Mouse (Mus musculus): ENCODE measurements around the gene Sumo1.
"Not testable (repeated sequence)": the region's sequence is repeated elsewhere in the genome, so short reads cannot be mapped to it uniquely, and the experiment has no call there.

The Sumo1 gene

GRCm38 (mm10) chr1:59633056-59633455 lies 37.6 kb downstream of the Sumo1 start:
- DNase-seq = no peak

- no peak for DNase-seq
Measured at GRCm38 (mm10) chr1:59631986-59632659, 38.5 kb downstream of the Sumo1 start.

DNA sequence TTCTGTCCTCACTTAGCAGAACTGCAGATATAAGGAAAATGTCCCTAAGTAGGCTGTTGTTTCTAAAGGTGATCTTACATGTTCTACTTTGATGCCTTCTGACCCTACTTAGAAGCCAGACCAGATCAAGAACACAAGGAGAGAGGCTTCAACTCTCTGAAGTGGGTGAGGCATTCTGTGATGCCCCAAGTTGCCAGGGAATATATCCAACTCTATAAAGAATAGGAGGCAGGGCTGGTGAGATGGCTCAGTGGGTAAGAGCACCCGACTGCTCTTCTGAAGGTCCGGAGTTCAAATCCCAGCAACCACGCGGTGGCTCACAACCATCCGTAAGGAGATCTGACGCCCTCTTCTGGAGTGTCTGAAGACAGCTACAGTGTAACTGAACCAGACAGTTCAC lies 40.3 kb downstream of the Sumo1 start:
- not testable (repeated sequence) for DNase-seq

DNA sequence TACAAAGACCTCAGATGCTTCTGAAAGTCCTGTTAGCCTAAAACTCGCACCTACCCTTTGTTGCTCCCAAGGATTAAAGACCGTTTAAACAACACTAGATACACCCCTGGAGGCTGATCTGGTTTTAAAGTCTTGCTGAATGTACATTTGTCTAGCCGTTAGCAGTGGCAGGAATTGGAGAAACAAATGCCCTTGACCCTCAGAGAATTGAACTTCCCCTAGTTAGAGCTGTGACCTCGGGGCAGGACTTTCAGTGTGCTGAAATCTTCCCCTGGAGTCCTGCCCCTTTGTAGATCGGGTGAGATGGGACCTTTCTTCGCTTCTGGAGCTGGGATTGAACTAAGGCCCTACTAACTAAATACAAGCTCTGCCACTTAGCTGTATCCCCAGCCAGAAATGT lies 41.4 kb downstream of the Sumo1 start:
- no peak for DNase-seq

DNA sequence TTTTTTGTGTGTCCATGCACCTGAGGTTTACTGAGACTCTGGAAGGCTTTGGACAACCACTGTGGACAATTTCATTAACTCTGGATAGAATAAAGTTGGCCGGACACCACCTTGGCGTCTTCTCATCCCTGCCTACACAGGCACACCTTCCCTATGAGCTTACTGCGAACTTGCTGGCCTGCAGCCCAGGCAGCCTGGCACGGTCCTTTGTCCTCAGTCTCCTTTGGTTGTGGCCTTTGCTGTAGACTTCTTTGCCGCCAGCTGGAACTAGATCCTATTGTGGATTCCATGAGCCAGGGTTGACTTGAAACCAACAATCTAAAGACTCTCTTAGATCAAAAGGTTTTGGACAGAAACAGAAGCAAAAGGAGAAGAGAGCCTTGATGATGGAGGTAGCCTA lies 45.2 kb downstream of the Sumo1 start:
- DNase-seq = no peak

DNA sequence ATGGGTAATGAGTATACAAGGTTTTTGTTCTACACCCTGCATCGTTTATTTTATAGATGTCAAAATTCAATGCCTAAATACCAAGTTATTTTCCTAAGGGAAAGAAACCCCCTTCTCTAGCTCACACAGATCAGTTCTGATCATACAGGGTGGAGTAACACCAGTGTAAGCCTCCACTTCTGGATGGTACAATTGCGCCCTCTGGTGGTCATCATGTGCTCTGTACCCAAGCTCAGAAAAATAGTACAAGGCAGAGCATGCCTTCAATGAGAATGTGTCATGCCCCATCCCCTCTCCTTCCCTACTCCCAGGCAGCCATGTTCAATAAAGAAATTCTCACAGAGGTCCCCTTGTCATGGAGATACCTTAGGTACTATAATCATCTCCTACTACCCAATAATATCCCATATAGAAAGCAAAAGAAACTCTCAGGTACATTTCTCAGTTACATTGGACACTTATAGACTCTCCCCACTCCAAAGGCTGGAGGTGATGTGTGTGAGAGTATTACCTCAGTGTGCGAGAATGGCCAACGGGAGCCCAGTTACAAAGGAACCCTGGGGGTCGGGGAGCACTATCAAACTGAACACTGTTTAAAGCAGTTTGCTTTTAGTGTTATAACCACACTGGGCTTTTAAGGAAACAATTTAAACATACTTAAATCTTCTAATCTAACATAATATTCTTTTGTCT lies 47.2 kb downstream of the Sumo1 start:
- peak; percentile 66 for DNase-seq

- DNase-seq = no peak
Measured at GRCm38 (mm10) chr1:59619201-59619600, 51.4 kb downstream of the Sumo1 start.

DNA sequence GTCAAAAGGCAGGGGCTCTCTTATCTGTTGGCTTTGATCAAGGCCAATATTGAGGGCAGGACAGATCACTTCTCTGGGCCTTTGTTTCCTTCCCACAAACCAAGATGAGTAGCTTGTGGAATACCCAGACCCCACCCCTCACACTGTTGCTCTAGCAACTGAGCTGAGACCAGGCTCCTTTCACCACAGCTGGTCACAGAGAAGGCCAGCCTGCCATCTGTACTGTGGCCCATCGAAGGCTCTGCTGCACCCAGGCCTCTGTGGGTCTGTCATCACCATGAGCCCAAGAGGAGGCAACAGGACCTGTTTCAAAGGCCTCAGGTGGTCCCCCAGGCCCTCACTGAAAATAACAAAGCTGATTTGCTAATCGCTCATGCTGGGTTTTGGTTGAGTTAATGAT lies 55.6 kb downstream of the Sumo1 start:
- DNase-seq = no peak

- DNase-seq = peak; percentile 64
Measured at GRCm38 (mm10) chr1:59613795-59614194, 56.8 kb downstream of the Sumo1 start.

GRCm38 (mm10) chr1:59610929-59611328 lies 59.7 kb downstream of the Sumo1 start:
- DNase-seq = no peak

GRCm38 (mm10) chr1:59609896-59610295 lies 60.7 kb downstream of the Sumo1 start:
- no peak for DNase-seq

DNA sequence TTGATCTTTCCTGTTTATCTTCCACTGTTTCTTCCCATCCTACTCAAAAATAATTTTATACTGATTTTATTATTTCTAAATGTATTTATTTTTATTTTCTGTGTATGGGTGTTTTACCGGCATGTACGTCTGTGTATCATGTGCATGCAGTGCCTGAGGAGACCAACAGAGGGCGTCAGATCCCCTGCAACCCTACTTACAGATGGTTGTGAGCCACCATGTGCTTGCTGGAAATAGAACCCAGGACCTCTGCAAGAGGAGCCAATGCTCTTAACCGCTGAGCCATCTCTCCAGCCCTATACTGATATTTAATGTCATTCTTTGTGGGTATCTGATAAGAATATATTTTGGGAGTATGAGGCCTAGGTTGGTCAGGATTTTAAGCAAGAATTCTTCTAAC lies 61.2 kb downstream of the Sumo1 start:
- peak; percentile 26 for DNase-seq

DNA sequence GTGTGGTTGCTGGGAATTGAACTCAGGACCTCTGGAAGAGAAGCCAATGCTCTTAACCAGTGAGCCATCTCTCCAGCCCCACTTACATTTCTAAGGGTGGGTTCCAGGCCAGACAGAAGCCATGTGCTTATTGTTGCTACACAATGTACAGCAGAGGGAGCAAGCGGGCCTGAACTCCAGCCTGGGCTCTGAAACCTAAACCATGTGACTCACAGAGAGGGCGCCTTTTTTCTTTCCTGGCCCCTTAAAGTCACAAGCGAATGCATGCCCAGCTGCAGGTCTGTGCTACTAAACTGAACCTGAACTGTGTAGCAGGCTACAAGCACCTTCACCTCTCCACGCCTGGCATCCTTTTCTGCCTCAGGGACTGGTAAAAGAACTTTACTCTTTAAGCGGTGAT lies 61.7 kb downstream of the Sumo1 start:
- DNase-seq = peak; percentile 71

- peak; percentile 21 for DNase-seq
Measured at GRCm38 (mm10) chr1:59608125-59608762, 62.4 kb downstream of the Sumo1 start.

DNA sequence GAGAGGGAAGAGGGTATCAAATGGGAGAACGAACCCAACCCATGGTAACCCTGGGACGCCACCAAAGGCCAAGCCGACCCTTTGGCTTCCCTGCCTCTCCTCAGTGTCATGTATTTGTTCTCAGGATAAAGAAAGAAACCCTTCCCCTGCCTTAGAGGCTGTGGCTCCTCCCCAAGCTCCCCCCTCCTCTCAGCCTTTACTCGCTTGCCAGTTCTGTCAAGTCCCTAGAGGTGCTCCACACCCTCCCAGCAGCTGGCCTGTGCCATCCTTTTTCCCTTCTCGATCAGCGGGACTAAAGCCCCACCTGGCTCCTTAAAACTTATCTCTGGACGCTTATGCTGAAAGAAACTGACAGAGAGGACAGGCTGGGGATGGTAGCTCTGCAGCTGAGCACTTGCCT lies 63.6 kb downstream of the Sumo1 start:
- DNase-seq = no peak

DNA sequence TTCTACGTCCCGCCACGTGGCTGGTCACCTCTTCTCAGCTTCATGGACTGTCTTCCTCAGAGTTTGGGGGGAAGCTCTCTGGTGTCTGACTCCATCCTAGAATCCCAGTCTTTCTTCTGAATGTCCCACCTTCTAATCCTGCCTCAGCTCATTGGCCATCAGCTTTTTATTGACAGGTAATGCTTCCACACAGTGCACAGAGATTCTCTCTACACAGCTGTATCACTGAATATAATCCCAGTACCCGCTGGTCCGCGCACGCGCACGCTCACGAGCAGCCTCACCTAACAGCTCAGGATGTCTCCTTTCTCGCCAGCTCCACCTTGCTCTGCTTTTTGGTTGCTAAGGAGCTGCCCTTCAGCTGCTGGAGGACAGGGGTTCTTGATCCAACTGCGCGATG lies 64.2 kb downstream of the Sumo1 start:
- no peak for DNase-seq

GRCm38 (mm10) chr1:59603893-59604292 lies 66.7 kb downstream of the Sumo1 start:
- DNase-seq = no peak

DNA sequence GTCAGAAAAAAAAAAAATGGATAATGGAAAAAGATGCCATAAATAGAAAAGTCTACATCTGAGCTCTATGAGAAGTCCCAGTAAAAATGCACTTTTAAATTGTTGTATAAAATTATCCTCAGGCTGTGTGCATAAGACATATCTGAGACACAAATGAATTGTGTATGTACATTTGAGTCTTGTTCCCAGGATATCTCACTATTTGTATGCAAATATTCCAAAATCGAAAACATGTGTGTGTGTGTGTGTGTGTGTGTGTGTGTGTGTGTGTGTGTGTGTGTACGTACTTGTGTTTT lies 67.3 kb downstream of the Sumo1 start:
- no peak for DNase-seq

- DNase-seq = peak; percentile 52
Measured at GRCm38 (mm10) chr1:59602531-59603416, 67.9 kb downstream of the Sumo1 start.

DNA sequence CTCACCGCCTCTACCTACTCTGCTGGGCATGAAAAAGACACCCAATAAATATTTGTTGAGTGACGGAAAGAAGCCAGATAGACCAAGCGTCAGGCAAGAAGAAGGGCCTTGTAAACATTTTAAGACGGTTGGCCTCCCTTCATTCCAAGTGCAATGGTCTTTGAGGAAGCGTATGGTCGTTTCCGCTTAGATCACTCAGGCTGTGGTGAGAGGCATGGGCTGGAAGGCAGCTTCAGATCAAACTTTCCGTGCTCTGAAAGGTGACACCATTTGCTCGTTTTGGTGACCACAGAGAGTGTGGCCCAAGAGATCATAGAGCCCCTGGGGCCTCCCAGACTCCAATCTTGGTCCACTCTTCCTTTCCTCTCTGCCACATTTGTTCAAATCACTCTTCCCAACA lies 75.0 kb downstream of the Sumo1 start:
- no peak for DNase-seq

DNA sequence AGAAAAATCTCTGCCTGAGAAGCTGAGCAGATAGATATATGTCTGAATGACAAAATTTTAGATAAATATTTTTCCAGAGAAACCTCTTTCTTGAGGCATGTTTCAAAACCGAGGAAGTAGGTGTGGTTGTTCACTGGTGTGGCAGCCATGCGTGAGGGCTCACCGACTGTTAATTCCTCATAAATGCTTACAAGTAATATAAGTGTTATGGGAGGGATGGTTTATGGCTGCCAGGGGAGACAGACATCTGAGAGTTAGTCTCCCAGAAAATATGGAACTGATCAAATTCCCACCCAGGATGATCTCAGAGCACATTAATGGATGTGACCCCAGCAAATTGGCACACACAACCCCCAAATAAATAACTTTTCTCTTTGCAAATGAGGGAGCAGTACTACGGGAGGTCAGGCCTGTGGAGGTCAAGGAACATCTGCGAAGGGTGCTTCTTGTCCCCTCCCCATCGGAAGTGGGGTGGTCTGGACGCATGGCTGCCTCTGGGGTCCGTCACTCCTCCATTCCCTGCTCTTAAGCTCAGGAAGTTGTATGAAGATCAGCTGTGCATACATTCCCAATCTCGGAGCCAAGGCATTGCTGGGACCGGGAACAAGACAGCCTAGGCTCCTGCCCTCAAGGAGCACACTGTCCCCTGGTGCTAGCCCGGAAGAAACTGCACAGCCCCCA lies 75.9 kb downstream of the Sumo1 start:
- DNase-seq = no peak

DNA sequence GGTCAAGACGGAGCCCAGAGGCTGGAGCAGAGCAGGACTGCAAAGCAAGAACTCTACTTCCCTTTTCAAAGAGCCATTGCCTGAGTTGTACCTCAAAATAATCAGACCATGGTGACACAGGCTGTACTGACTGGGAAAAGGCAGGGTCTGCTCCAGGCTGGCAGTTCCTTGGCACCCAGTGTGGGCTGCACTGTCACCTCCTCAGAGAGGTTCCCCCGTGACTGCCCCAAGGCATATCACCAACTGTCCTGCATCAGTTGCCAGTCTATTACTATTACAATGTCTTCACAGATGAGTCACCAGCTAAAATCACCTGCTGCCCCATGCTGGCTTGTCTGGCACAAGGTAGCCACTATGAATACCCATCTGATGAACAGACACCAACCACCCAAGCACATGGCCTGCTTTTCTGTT lies 77.0 kb downstream of the Sumo1 start:
- no peak for DNase-seq

- no peak for DNase-seq
Measured at GRCm38 (mm10) chr1:59592876-59593275, 77.8 kb downstream of the Sumo1 start.
